Mouse (Mus musculus): ENCODE measurements at regions not wholly inside any gene's neighbourhood (a gene's known extent, or its start where the extent isn't known, plus 50 kb on each side); places are given as distances from the start of the nearest gene placed in this dataset.
"Not testable (repeated sequence)": the region's sequence is repeated elsewhere in the genome, so short reads cannot be mapped to it uniquely, and the experiment has no call there.

GRCm38 (mm10) chr10:86636953-86637376 lies 68.3 kb downstream of the Hsp90b1 start:
- H3K4me2 ChIP-seq = peak overlapping the region; percentile 70
- H3K9ac ChIP-seq = peak overlapping the region; percentile 61
- H3K27me3 ChIP-seq (replicated peaks); H3K4me1 ChIP-seq; H3K36me3 ChIP-seq; H3K9me3 ChIP-seq; H3K27ac ChIP-seq (replicated peaks): not testable (repeated sequence)
- 2% methylated on average over 14 of the region's 14 CpGs for WGBS
- H3K4me3 ChIP-seq = peak overlapping the region; percentile 47
- peak; percentile 31; the same call in 1 of the 2 replicates for ATAC-seq (ENCODE audit: extremely low read depth, insufficient number of reproducible peaks, low FRiP score, low TSS enrichment)

GRCm38 (mm10) chr10:86636515-86636914 lies 68.8 kb downstream of the Hsp90b1 start:
- Histone ChIP-seq H3K9ac (peak overlapping the region; percentile 61), H3K4me3 (peak overlapping the region; percentile 47), H3K4me2 (peak overlapping the region; percentile 70)
- not testable (repeated sequence) for H3K27me3 ChIP-seq (replicated peaks); H3K9me3 ChIP-seq; H3K27ac ChIP-seq (replicated peaks); ATAC-seq (ENCODE audit: extremely low read depth, insufficient number of reproducible peaks, low FRiP score, low TSS enrichment); H3K4me1 ChIP-seq; H3K36me3 ChIP-seq
- 23% methylated on average over 6 of the region's 6 CpGs for WGBS

- ATAC-seq (ENCODE audit: extremely low read depth, insufficient number of reproducible peaks, low FRiP score, low TSS enrichment); H3K27me3 ChIP-seq (replicated peaks); H3K4me1 ChIP-seq; H3K4me3 ChIP-seq; H3K4me2 ChIP-seq; H3K27ac ChIP-seq (replicated peaks); H3K9me3 ChIP-seq; H3K9ac ChIP-seq; H3K36me3 ChIP-seq: not testable (repeated sequence)
These were observed 78.6 kb downstream of the Hsp90b1 start for GRCm38 (mm10) chr10:86626734-86627133.

- H3K9ac ChIP-seq; H3K9me3 ChIP-seq; H3K4me3 ChIP-seq; H3K27me3 ChIP-seq (replicated peaks); H3K4me1 ChIP-seq; H3K4me2 ChIP-seq; H3K36me3 ChIP-seq; ATAC-seq (ENCODE audit: extremely low read depth, insufficient number of reproducible peaks, low FRiP score, low TSS enrichment); H3K27ac ChIP-seq (replicated peaks): not testable (repeated sequence)
- 73% methylated on average over 6 of the region's 6 CpGs for WGBS
These were observed 87.2 kb downstream of the Hsp90b1 start for GRCm38 (mm10) chr10:86617958-86618664.

- H3K4me3 ChIP-seq; H3K4me1 ChIP-seq; H3K27ac ChIP-seq (replicated peaks); H3K4me2 ChIP-seq; H3K9me3 ChIP-seq; H3K36me3 ChIP-seq; ATAC-seq (ENCODE audit: extremely low read depth, insufficient number of reproducible peaks, low FRiP score, low TSS enrichment); H3K27me3 ChIP-seq (replicated peaks); H3K9ac ChIP-seq: not testable (repeated sequence)
- 31% methylated on average over 1 of the region's 1 CpGs for WGBS
These were observed 93.0 kb downstream of the Hsp90b1 start for GRCm38 (mm10) chr10:86612341-86612740.

GRCm38 (mm10) chr10:86610027-86610426 lies 95.3 kb downstream of the Hsp90b1 start:
- not testable (repeated sequence) for H3K9ac ChIP-seq; H3K9me3 ChIP-seq; ATAC-seq (ENCODE audit: extremely low read depth, insufficient number of reproducible peaks, low FRiP score, low TSS enrichment); H3K4me3 ChIP-seq; H3K27me3 ChIP-seq (replicated peaks); H3K36me3 ChIP-seq; H3K4me1 ChIP-seq; H3K4me2 ChIP-seq; H3K27ac ChIP-seq (replicated peaks)
- WGBS = 48% methylated on average over 2 of the region's 2 CpGs

- 40% methylated on average over 7 of the region's 7 CpGs for WGBS
- H3K4me3 ChIP-seq; H3K36me3 ChIP-seq; ATAC-seq (ENCODE audit: extremely low read depth, insufficient number of reproducible peaks, low FRiP score, low TSS enrichment); H3K4me2 ChIP-seq; H3K27ac ChIP-seq (replicated peaks); H3K9me3 ChIP-seq; H3K27me3 ChIP-seq (replicated peaks); H3K9ac ChIP-seq; H3K4me1 ChIP-seq: not testable (repeated sequence)
These were observed 102.1 kb upstream of the Syn3 start for GRCm38 (mm10) chr10:86600843-86601242.

GRCm38 (mm10) chr10:86599991-86600390 lies 101.3 kb upstream of the Syn3 start:
- not testable (repeated sequence) for H3K9me3 ChIP-seq; ATAC-seq (ENCODE audit: extremely low read depth, insufficient number of reproducible peaks, low FRiP score, low TSS enrichment); H3K36me3 ChIP-seq; H3K4me3 ChIP-seq; H3K9ac ChIP-seq; H3K4me1 ChIP-seq; H3K4me2 ChIP-seq; H3K27me3 ChIP-seq (replicated peaks); H3K27ac ChIP-seq (replicated peaks)
- WGBS = 87% methylated on average over 7 of the region's 7 CpGs

GRCm38 (mm10) chr10:86590211-86590610 lies 91.5 kb upstream of the Syn3 start:
- H3K27ac ChIP-seq (replicated peaks); H3K4me3 ChIP-seq; H3K9me3 ChIP-seq; H3K9ac ChIP-seq; H3K36me3 ChIP-seq; H3K4me1 ChIP-seq; H3K27me3 ChIP-seq (replicated peaks); ATAC-seq (ENCODE audit: extremely low read depth, insufficient number of reproducible peaks, low FRiP score, low TSS enrichment); H3K4me2 ChIP-seq: not testable (repeated sequence)
- WGBS = 61% methylated on average over 2 of the region's 2 CpGs

GRCm38 (mm10) chr10:86566875-86567274 lies 68.2 kb upstream of the Syn3 start:
- not testable (repeated sequence) for H3K9me3 ChIP-seq; H3K36me3 ChIP-seq; H3K4me3 ChIP-seq; ATAC-seq (ENCODE audit: extremely low read depth, insufficient number of reproducible peaks, low FRiP score, low TSS enrichment); H3K4me2 ChIP-seq; H3K4me1 ChIP-seq; H3K9ac ChIP-seq; H3K27ac ChIP-seq (replicated peaks); H3K27me3 ChIP-seq (replicated peaks)
- 70% methylated on average over 2 of the region's 2 CpGs for WGBS

- H3K27ac ChIP-seq (replicated peaks) = no peak overlapping the region
- no peak overlapping the region for H3K9ac ChIP-seq
- no peak overlapping the region for H3K4me3 ChIP-seq
- no peak for ATAC-seq (ENCODE audit: extremely low read depth, insufficient number of reproducible peaks, low FRiP score, low TSS enrichment)
- no peaks in the 10 kb centered on the region for H3K4me1 ChIP-seq
- WGBS = 45% methylated on average over 8 of the region's 8 CpGs
- H3K4me2 ChIP-seq = no peak overlapping the region
- no peaks in the 10 kb centered on the region for H3K36me3 ChIP-seq
- 0 out of 2 replicates have a peak, but pooled peaks cover 3% of the 10 kb centered on the region for H3K27me3 ChIP-seq (replicated peaks)
- H3K9me3 ChIP-seq = no peaks in the 10 kb centered on the region
These were observed 57.1 kb upstream of the Syn3 start for GRCm38 (mm10) chr10:86555843-86556242.

All from heart, embryonic 13.5 days (tissue).